Mouse (Mus musculus): Measurements from ENCODE around the gene Plaur.

Plaur gene

DNA sequence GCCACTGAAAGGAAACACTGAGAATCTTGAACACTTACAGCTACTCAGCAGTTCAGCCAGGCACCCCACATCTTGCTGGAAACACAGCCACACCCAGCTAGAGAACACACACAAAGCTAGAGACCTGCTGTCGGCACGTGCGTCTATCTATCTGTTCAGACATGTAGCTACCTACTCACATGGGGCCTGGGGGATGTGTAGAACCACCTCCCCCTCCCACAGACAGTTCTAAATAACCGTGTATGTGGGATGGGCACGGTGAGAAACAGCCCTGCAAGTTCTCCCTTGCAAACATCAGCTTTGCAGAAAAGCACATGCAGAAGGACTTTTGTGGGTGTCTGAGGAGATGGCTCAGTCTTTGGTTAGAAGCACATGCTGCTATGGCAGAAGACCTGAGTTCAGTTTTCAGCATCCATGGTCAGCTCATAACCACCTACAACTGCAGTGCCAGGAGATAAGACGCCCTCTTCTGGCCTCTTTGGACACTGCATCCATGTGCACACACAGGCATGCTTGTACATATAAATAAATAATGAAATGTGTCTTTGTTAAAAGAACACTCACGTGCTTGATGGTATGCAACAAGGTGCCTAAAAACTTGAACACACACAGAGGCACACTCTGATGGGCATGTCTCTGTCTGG, 15.5 kb upstream of the Plaur start:
- DNase-seq = no peak

DNA sequence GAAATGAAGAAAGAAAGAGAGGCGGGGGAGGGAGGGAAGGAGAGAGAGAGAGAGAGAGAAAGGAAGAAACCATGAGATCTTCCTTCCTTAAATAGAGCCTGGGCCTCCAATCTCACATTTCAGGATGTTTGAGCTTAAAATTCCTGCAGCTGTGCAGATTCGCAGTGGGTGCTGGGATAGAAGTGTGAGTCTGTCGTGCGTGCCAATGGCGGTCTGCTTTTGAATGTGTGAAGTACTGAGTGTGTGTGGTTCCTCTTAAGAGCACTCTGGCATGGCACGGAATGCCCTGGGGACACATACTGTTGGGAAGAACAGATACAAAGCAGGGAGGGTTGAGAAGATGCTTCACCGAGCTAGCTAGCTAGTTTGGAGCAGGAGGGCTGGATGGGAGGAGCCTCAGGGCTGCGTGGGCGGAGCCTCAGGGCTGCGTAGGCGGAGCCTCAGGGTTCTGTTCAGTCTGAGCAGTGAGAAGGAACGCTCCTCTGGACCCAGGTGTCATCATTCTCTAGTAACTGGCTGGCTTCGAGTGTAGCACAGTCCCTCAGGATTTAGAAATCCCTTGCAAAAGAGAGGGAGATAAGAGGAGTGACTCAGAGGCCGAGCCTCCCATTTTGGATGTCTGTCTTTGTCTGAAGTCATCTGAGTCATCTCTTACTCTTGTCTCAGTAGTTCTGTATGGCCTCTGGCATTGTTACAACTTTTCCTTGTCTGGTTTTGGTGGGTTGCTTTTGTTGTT, 13.3 kb upstream of the Plaur start:
- no peak for DNase-seq

DNA sequence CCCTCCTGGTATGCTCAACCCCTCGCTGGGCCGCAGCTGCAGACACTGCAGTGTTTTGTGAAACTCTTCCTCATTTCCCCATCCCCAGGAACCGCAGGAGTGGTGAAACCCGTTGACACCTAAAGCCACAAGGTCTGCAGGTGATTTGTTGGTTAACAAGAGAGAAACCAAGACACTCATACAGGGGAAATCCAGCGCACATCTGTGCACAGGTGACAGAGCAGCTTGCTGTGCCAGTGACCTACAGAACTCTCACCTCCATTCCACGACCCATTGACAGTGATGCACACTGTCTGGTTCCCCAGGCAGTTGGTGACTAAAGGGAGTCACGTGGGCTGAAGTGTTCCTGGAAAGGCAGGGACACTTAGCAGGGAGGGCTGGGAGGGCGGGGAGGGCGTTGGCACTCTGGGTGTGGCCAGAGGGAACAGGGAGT, 11.7 kb upstream of the Plaur start:
- no peak for DNase-seq

DNA sequence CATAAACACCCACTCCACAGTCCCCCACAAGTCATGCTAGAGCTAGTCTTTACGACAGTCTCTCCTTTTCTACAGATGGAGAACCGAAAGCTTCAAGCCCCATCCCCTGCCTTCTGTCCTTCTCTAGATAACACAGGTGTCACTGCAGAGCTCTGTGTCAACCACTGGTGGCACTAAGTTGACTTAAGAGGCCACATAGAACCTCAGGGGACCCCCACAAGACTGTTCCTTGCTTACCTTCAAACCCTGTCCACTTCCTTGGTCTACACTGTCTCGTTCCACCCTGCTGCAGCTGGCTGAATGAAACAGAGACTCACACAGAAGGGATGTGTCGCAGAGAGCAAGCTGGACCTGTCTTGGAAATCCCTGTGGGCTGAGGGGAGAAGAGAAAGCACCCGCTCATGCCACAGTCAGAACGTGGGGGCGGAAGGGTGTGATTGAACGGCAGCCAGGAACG, 10.4 kb upstream of the Plaur start, which contains the start of gene Irgc1:
Gene Irgc1, minus strand, starts transcription at position 443 of the 457 bp plus-strand sequence.
- DNase-seq = no peak

DNA sequence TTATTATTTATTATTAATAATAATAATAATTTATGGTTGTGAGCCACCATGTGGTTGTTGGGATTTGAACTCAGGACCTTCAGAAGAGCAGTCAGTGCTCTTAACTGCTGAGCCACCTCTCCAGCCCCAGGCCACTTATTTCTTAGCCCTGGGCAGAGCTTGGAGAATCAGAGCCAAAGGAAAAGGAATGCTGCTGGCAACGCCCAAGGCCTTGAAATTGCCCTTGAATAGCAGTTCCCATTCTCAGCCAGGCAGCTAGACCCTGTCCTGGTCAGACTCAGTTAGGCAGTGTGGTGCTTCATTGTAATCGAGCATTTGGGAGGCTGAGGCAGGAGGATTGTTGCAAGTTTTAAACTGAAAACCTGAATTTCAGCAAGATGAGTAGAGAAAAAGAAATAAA, 8.1 kb upstream of the Plaur start:
- no peak for DNase-seq

- DNase-seq = no peak
Observed at GRCm38 (mm10) chr7:24455726-24456125, 6.6 kb upstream of the Plaur start.

- DNase-seq = no peak
Observed at GRCm38 (mm10) chr7:24457726-24458370, 4.4 kb upstream of the Plaur start.

GRCm38 (mm10) chr7:24459440-24459839, 2.8 kb upstream of the Plaur start:
- no peak for DNase-seq

DNA sequence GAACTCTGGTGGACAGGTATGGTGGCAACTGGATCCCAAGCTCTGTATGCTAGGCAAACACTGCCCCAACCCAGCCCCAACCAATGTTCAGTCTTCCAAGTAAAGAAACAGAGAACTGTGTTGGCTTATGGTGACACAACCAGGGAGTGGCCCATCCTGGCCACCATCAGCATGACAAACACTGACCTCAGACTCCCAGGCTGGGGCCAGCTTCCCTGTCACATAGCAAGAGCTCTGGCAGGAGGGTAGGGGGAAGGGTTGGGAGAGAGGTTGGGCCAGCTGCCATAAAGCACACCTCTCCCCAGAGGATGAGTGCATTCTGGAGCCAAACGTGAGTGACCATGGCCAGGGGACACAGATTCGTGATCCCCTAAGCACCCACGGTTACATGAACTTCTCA, 2.4 kb upstream of the Plaur start:
- peak; percentile 31 for DNase-seq

GRCm38 (mm10) chr7:24461376-24462051, 770 bp upstream of the Plaur start:
- DNase-seq = peak; percentile 77

GRCm38 (mm10) chr7:24466835-24467234, 4.6 kb downstream of the Plaur start:
- no peak for DNase-seq

GRCm38 (mm10) chr7:24467886-24468285, 5.6 kb downstream of the Plaur start:
- no peak for DNase-seq

- DNase-seq = no peak
Observed at GRCm38 (mm10) chr7:24469126-24469525, 6.8 kb downstream of the Plaur start.

DNA sequence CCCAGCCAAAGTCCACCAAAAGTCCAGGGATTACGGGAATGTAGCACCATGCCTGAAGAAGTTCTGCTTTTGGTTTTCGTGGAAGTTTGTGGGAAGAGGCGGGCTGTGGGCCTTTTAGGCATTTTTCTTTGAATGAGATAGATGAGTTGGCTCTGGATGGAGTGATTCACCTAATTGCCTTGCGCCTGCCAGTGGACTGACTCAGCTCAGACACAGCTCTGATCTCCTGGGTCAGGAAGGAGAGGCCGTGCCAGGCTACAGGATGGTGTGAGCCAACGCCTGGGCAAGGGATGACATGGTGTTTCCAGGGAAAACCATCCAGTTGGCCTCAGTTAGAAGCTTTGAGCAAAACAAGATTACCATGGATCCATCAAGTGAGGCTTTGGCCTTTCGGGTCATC, 8.1 kb downstream of the Plaur start:
- DNase-seq = no peak

GRCm38 (mm10) chr7:24472442-24472841, 10.2 kb downstream of the Plaur start:
- DNase-seq = no peak

- DNase-seq = peak; percentile 39
Observed at GRCm38 (mm10) chr7:24472937-24473336, 10.7 kb downstream of the Plaur start.

GRCm38 (mm10) chr7:24473913-24474529, 11.7 kb downstream of the Plaur start:
- peak; percentile 69 for DNase-seq

GRCm38 (mm10) chr7:24474811-24475506, 12.7 kb downstream of the Plaur start:
- peak; percentile 42 for DNase-seq

DNA sequence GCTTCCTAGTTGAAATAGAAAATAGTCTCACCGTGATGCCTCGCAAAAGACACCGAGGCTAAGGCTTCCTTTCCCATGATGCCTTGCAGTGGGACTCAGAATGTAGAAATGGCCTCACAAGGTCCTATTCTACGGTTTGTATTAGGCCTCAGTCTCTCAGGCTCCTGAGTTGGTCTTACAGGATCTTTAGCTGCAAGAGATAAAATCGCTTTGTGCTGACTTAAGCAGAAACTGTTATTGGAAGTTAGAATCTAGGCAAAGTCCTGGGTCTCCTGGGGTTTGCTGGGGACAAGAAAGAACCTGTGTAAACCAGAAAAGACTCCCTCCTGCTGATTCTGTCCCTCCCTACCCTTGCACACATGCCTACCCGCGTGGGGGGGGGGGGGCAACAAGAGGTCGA, 14.1 kb downstream of the Plaur start:
- no peak for DNase-seq

- no peak for DNase-seq
Observed at GRCm38 (mm10) chr7:24476856-24477255, 14.6 kb downstream of the Plaur start.

DNA sequence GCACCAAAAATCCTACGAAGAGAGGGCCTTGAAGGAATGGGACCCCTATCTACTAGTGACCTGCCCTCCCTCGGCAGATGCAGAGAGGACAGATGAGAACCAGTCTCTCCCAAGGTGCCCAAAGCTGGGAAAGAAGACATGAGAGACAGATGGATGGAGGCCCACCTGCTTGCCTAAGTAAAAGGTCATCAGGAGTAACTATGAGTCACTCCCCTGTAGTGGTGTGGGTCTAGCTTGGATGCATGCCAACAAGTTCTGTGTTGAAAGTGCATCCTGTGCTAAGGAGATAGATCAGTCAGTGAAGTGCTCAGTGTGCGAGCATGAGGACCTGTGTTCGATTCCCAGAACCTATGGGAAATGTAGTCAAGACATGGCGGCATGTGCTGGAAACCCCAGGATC, 16.6 kb downstream of the Plaur start:
- DNase-seq = no peak

- no peak for DNase-seq
Observed at GRCm38 (mm10) chr7:24479685-24480084, 17.4 kb downstream of the Plaur start.

All from kidney, postnatal 10 days (tissue).